Mouse (Mus musculus) cerebellum, adult (tissue): ENCODE measurements around the gene Nat10.

Experiments
- ATAC-seq: cut with Nextera tagmentation; 2 replicates; pipeline ENCODE4 v1.9.2; 2017; ENCODE audit warnings: mild to moderate bottlenecking, moderate library complexity, mixed read lengths; ENCODE audit not compliant: insufficient number of reproducible peaks, low FRiP score, low TSS enrichment

Nat10 gene

GRCm38 (mm10) chr2:103746761-103747160 is 14.3 kb downstream of the Nat10 start:
- no peak for ATAC-seq

- no peak for ATAC-seq
These were observed 15.0 kb downstream of the Nat10 start for GRCm38 (mm10) chr2:103746096-103746495.

- ATAC-seq = no peak
These were observed 15.6 kb downstream of the Nat10 start for GRCm38 (mm10) chr2:103745481-103745880.

- ATAC-seq = peak; percentile 69
These were observed 17.1 kb downstream of the Nat10 start for GRCm38 (mm10) chr2:103743988-103744387.

- ATAC-seq = no peak
These were observed 17.5 kb downstream of the Nat10 start for GRCm38 (mm10) chr2:103743536-103743935.

GRCm38 (mm10) chr2:103742821-103743220 is 18.2 kb downstream of the Nat10 start:
- no peak for ATAC-seq

GRCm38 (mm10) chr2:103731423-103731822 is 29.6 kb downstream of the Nat10 start:
- no peak for ATAC-seq

GRCm38 (mm10) chr2:103730999-103731398 is 30.1 kb downstream of the Nat10 start:
- ATAC-seq = no peak

- ATAC-seq = no peak
These were observed 33.0 kb downstream of the Nat10 start for GRCm38 (mm10) chr2:103728027-103728540.

- ATAC-seq = no peak
These were observed 36.5 kb downstream of the Nat10 start for GRCm38 (mm10) chr2:103724521-103724920.

GRCm38 (mm10) chr2:103719292-103719646 is 41.8 kb downstream of the Nat10 start:
- no peak for ATAC-seq

- peak; percentile 67; the same call in 1 of the 2 replicates for ATAC-seq
These were observed 42.3 kb downstream of the Nat10 start for GRCm38 (mm10) chr2:103718594-103719291.

GRCm38 (mm10) chr2:103714412-103714811 is 46.7 kb downstream of the Nat10 start:
- no peak for ATAC-seq

- no peak for ATAC-seq
These were observed 47.2 kb downstream of the Nat10 start for GRCm38 (mm10) chr2:103713831-103714230.

- ATAC-seq = no peak
These were observed 50.2 kb downstream of the Nat10 start for GRCm38 (mm10) chr2:103710849-103711248.

- ATAC-seq = no peak
These were observed 53.9 kb downstream of the Nat10 start for GRCm38 (mm10) chr2:103707056-103707776.

- peak; percentile 1; the same call in 1 of the 2 replicates for ATAC-seq
These were observed 54.8 kb downstream of the Nat10 start for GRCm38 (mm10) chr2:103706226-103706625.

GRCm38 (mm10) chr2:103705826-103706225 is 55.2 kb downstream of the Nat10 start:
- ATAC-seq = peak; percentile 13; the same call in 1 of the 2 replicates

- no peak for ATAC-seq
These were observed 57.2 kb downstream of the Nat10 start for GRCm38 (mm10) chr2:103703865-103704264.

GRCm38 (mm10) chr2:103703336-103703735 is 57.7 kb downstream of the Nat10 start:
- no peak for ATAC-seq

GRCm38 (mm10) chr2:103700514-103700913 is 60.6 kb downstream of the Nat10 start:
- no peak for ATAC-seq

GRCm38 (mm10) chr2:103696177-103696576 is 64.9 kb downstream of the Nat10 start:
- no peak for ATAC-seq
